8 mouse cellular contexts compared by ENCODE assay signal in the genomic region with DNA sequence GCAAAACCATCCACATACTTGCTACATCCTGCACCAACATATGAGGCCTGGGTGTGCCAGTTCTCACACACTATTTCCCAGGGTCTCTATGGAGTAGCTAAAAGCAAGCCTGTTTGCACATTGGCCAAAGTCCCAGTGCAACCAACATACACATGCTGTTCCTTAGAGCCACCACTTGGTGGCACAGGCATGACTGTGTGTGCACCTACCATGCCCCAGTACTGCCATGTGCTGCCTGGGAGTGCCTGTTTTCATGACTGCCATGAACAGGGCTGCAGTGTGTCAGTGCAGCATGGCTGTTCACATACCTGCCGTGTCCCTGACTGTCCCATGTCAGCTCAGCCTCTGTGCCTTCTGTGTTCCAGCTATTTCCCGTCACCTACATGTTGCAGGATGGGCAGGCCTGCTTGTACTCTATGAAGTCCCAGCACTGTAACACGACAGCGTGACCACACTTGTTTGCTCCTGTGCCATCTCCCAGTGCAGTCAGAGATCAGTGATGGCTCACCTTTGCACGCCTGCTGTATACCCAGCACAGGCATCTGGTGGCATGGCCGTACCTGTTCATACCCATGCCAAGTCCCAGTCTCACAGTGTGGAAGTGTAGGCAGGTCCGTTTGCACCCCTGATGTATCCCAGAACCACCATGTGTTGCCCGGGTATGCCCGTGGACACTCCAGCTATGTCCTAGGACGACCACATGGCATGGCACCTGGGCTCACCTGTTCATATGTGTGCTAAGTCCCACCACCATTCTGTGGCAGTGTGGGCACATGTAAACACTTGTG. TPM values are rescaled to one million over a fixed set of nuclear protein-coding genes. Genes with fewer than 3 reads are reported as not detected.
DNase-seq lines count a peak whose midpoint lies in the region; ATAC-seq and TF ChIP-seq lines count a peak whose summit lies in the region.

No protein-coding gene starts in this region.

- no peak overlapping the region for H3K4me3 ChIP-seq in heart, postnatal 0 days (ENCODE audit: low read depth, low read length)

- no peaks in the 10 kb centered on the region for H3K27me3 ChIP-seq in heart, postnatal 0 days (ENCODE audit: control insufficient read depth, insufficient read depth, low read length)

- TF ChIP-seq CTCF in heart, postnatal 0 days (IDR thresholded peaks at IDR 0.05; ENCODE audit: low read depth) = peak; percentile 73

- no peak overlapping the region for H3K9ac ChIP-seq in heart, postnatal 0 days (replicated peaks; ENCODE audit: low read depth, low read length)

- DNase-seq in heart, postnatal 0 days (ENCODE audit: low spot score) = peak; percentile 16
- DNase-seq in heart, adult 8-10 months (ENCODE audit: low spot score) = no peak
- peak; percentile 59 for DNase-seq in ES-CJ7 (ENCODE audit: low read depth, low spot score)
- DNase-seq in embryo, embryonic 9.5 days (ENCODE audit: extremely low spot score) = peak; percentile 18
- DNase-seq in kidney, adult 9 months = peak; percentile 21
- no peak for DNase-seq in layer of hippocampus, adult 8-10 months (ENCODE audit: low spot score in 2 of 2)

- peak; percentile 22; the same call in 1 of the 2 replicates for ATAC-seq in heart, postnatal 0 days (ENCODE audit: insufficient read depth, low read depth)
- ATAC-seq in megakaryocyte progenitor cell, adult 5-6 weeks (replicated peaks; ENCODE audit: poor library complexity) = peak; percentile 75
- ATAC-seq in monocyte, adult 5-6 weeks (replicated peaks; ENCODE audit: insufficient number of reproducible peaks, low FRiP score, low TSS enrichment, poor library complexity, severe bottlenecking) = no peak

- WGBS in heart, postnatal 0 days = 67% methylated on average over 10 of the region's 10 CpGs

- no peaks in the 10 kb centered on the region for H3K4me1 ChIP-seq in heart, postnatal 0 days (ENCODE audit: control insufficient read depth, insufficient read depth)

- H3K4me2 ChIP-seq in heart, postnatal 0 days (ENCODE audit: low read depth, low read length) = no peak overlapping the region

- H3K36me3 ChIP-seq in heart, postnatal 0 days (replicated peaks; ENCODE audit: control insufficient read depth, insufficient read depth, low read length) = no peaks in the 10 kb centered on the region

- no peaks in the 10 kb centered on the region for H3K9me3 ChIP-seq in heart, postnatal 0 days (replicated peaks; ENCODE audit: control insufficient read depth, low read length)

- no peak overlapping the region for H3K27ac ChIP-seq in heart, postnatal 0 days (ENCODE audit: low read depth)

- TF ChIP-seq EP300 in heart, postnatal 0 days (IDR thresholded peaks at IDR 0.05; ENCODE audit: low read depth) = no peak

RNA-seq across cellular contexts. Expression of gene Gnaz, which starts 29.8 kb away (rescaled TPM):
- total RNA-seq in heart, postnatal 0 days (2014; rRNA removed; ENCODE audit: low replicate concordance) = 2.1 and 2.4 TPM in 2 replicates
- 0.38 and 0.44 TPM in 2 replicates for polyA plus RNA-seq in heart, postnatal 0 days (2015; fragmentation: Nextera tagmentation; extraction: Ambion mirVana)
- total RNA-seq in heart, adult 8-10 months (2022) = 1 to 10 TPM in 3 of 4 experiments, under 1 TPM in 1; 0.98 to 1.7 (median 1.1) TPM
- total RNA-seq in megakaryocyte progenitor cell, adult 5-6 weeks (2015) = 0.17 TPM in 1 of 2 replicates, not detected in the other
- 0.12 and 0.27 TPM in 2 replicates for total RNA-seq in megakaryocyte progenitor cell, adult 5-6 weeks (2017)
- 100 to 1,000 TPM in 2 of 4 experiments, 10 to 100 TPM in 2; 88.3 to 111 (median 102) TPM for total RNA-seq in layer of hippocampus, adult 8-10 months (2022)
- total RNA-seq in monocyte, adult 5-6 weeks (2017) = 0.19 to 4.5 TPM in 2 of 3 replicates, not detected in the other

Comparison
In these comparisons a context has a peak if more than half of its experiments do, and no peak if none do; other contexts are left out.
1. DNase-seq: peak in heart, postnatal 0 days (single experiment), ES-CJ7 (single experiment), embryo, embryonic 9.5 days (single experiment) and kidney, adult 9 months (single experiment); none in heart, adult 8-10 months (single experiment) and layer of hippocampus, adult 8-10 months (0 of 2).
2. RNA of gene Gnaz, which starts 29.8 kb away (total RNA-seq): 88.3 to 111 TPM in layer of hippocampus, adult 8-10 months; 2.1 to 2.4 TPM in heart, postnatal 0 days, 0.98 to 1.7 TPM in heart, adult 8-10 months, 0.19 to 4.5 TPM in monocyte, adult 5-6 weeks and 0.12 to 0.27 TPM in megakaryocyte progenitor cell, adult 5-6 weeks; every median in the first group is over 10 times any median in the second.